Mouse (Mus musculus) midbrain, embryonic 16.5 days (tissue): Measurements from ENCODE around the gene Gm20696. TPM values are rescaled to one million over a fixed set of nuclear protein-coding genes. Genes with fewer than 3 reads are reported as not detected.

Source experiments
- ATAC-seq: fragments of 200-750 bp; cut with Nextera tagmentation; 2 replicates; pipeline ENCODE4 v1.8.0; 2017; ENCODE audit warnings: moderate TSS enrichment
- H3K27ac ChIP-seq: fragments of 300-500 bp; sonication (generic); 2 replicates; pipeline ENCODE4 v1.5.1; 2014; ENCODE audit warnings: mild to moderate bottlenecking, low read length, mixed read lengths
- H3K27me3 ChIP-seq: fragments of 300-500 bp; sonication (generic); 2 replicates; pipeline ENCODE4 v1.6.1; 2014; ENCODE audit warnings: low read depth, low read length, mixed read lengths; ENCODE audit not compliant: control insufficient read depth, insufficient read depth
- H3K36me3 ChIP-seq: fragments of 300-500 bp; sonication (generic); 2 replicates; pipeline ENCODE4 v1.6.1; 2014; ENCODE audit warnings: mild to moderate bottlenecking, low read length, moderate library complexity, mixed read lengths; ENCODE audit not compliant: control insufficient read depth, insufficient read depth
- H3K4me1 ChIP-seq: fragments of 300-500 bp; sonication (generic); 2 replicates; pipeline ENCODE4 v1.6.1; 2014; ENCODE audit warnings: mild to moderate bottlenecking, low read length, mixed read lengths; ENCODE audit not compliant: control insufficient read depth, insufficient read depth
- H3K4me2 ChIP-seq: fragments of 300-500 bp; sonication (generic); 2 replicates; pipeline ENCODE4 v1.6.1; 2014; ENCODE audit warnings: mild to moderate bottlenecking, low read length, mixed read lengths
- H3K4me3 ChIP-seq: fragments of 300-500 bp; sonication (generic); 2 replicates; pipeline ENCODE4 v1.5.1; 2014; ENCODE audit warnings: low read depth, mild to moderate bottlenecking, low read length, moderate library complexity, mixed read lengths
- H3K9ac ChIP-seq: fragments of 300-500 bp; sonication (generic); 2 replicates; pipeline ENCODE4 v1.6.1; 2014; ENCODE audit warnings: low read depth, low read length, mixed read lengths
- H3K9me3 ChIP-seq: fragments of 300-500 bp; sonication (generic); replicated peaks from 2 replicates; pipeline ENCODE4 v1.6.1; 2014; ENCODE audit warnings: mild to moderate bottlenecking, low read length, mixed read lengths; ENCODE audit not compliant: control insufficient read depth, poor library complexity, severe bottlenecking
- WGBS: fragments of 180-500 bp; shearing (Covaris S2); extraction: QIAGEN DNeasy Blood & Tissue Kit; methylation state at CpG from one replicate; pipeline ENCODE4 v1.1.7; 2014; 5-methylcytosine and 5-hydroxymethylcytosine counted together
- polyA plus RNA-seq: library from polyadenylated mRNA; unstranded; fragments of >200 nt; fragmentation: Nextera tagmentation; extraction: Ambion mirVana; gene quantifications from 2 replicates; pipeline ENCODE4 v1.2.1, GENCODE M21; 2015

The Gm20696 gene
- polyA plus RNA-seq, 1 experiment from 2014 or later = 2.4 TPM

- H3K9me3 ChIP-seq = no peaks in the 10 kb centered on the region
- H3K4me2 ChIP-seq = no peak overlapping the region
- H3K4me1 ChIP-seq = peaks cover 7% of the 10 kb centered on the region
- 23% methylated on average over 4 of the region's 4 CpGs for WGBS
- no peaks in the 10 kb centered on the region for H3K36me3 ChIP-seq
- no peak overlapping the region for H3K27ac ChIP-seq
- H3K4me3 ChIP-seq = no peak overlapping the region
- no peak for ATAC-seq
- H3K9ac ChIP-seq = no peak overlapping the region
- 0 out of 2 replicates have a peak, but pooled peaks cover 3% of the 10 kb centered on the region for H3K27me3 ChIP-seq
These were observed 147.5 kb downstream of the Gm20696 start for GRCm38 (mm10) chr6:99519052-99519451.

DNA sequence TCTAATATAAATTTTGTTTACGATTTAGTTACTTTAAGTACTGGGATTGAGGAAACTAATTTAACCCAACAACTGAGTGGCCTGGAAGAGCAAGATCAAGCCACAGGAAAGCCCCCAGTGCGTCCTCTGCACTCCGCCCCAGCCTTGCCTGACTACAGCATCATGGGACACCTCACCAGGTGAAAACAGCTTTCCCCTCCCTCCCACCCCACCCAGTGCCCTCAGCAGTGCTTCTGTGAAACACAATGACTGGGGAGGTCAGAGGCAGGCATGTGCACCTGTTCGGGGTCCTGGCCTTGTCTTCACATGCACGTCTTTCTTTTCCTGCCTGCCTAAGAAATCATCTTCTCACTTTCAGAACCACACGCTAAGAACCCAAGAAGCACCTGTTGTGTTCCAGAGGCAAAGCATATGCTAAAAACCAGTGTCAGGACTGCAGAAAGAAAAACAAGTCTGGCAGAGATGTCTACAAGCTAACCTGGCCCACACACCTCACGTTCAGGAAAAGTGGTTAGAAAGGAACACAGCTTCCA is 150.9 kb downstream of the Gm20696 start:
- Histone ChIP-seq H3K4me1 (peaks cover 4% of the 10 kb centered on the region; the same call in 1 of the 2 replicates), H3K27me3 (0 out of 2 replicates have a peak, but pooled peaks cover 3% of the 10 kb centered on the region), H3K9me3 (no peaks in the 10 kb centered on the region), H3K9ac (no peak overlapping the region), H3K36me3 (no peaks in the 10 kb centered on the region), H3K4me3 (no peak overlapping the region), H3K4me2 (no peak overlapping the region), H3K27ac (no peak overlapping the region)
- ATAC-seq = no peak
- 69% methylated on average over 7 of the region's 7 CpGs for WGBS

GRCm38 (mm10) chr6:99511862-99512261 is 154.7 kb downstream of the Gm20696 start:
- Histone ChIP-seq H3K4me1 (peaks cover 2% of the 10 kb centered on the region; the same call in 1 of the 2 replicates), H3K27ac (no peak overlapping the region), H3K9ac (no peak overlapping the region), H3K9me3 (no peaks in the 10 kb centered on the region), H3K4me3 (no peak overlapping the region), H3K27me3 (0 out of 2 replicates have a peak, but pooled peaks cover 3% of the 10 kb centered on the region), H3K36me3 (no peaks in the 10 kb centered on the region), H3K4me2 (no peak overlapping the region)
- no peak for ATAC-seq
- 59% methylated on average over 6 of the region's 6 CpGs for WGBS

GRCm38 (mm10) chr6:99509189-99509592 is 157.4 kb downstream of the Gm20696 start:
- WGBS = 71% methylated on average over 9 of the region's 9 CpGs
- Histone ChIP-seq H3K9ac (no peak overlapping the region), H3K27ac (no peak overlapping the region), H3K9me3 (no peaks in the 10 kb centered on the region), H3K4me1 (peaks cover 2% of the 10 kb centered on the region; the same call in 1 of the 2 replicates), H3K27me3 (no peaks in the 10 kb centered on the region), H3K36me3 (no peaks in the 10 kb centered on the region; the same call in 1 of the 2 replicates), H3K4me2 (no peak overlapping the region), H3K4me3 (no peak overlapping the region)
- 0 out of 2 replicates have a peak, but pooled peaks have one; percentile 39 for ATAC-seq

GRCm38 (mm10) chr6:99506816-99507215 is 159.8 kb downstream of the Gm20696 start:
- Histone ChIP-seq H3K4me2 (no peak overlapping the region), H3K27ac (no peak overlapping the region), H3K27me3 (no peaks in the 10 kb centered on the region), H3K36me3 (no peaks in the 10 kb centered on the region; the same call in 1 of the 2 replicates), H3K4me1 (peaks cover 2% of the 10 kb centered on the region; the same call in 1 of the 2 replicates), H3K4me3 (no peak overlapping the region), H3K9me3 (no peaks in the 10 kb centered on the region), H3K9ac (no peak overlapping the region)
- WGBS = 88% methylated on average over 6 of the region's 6 CpGs
- ATAC-seq = no peak

DNA sequence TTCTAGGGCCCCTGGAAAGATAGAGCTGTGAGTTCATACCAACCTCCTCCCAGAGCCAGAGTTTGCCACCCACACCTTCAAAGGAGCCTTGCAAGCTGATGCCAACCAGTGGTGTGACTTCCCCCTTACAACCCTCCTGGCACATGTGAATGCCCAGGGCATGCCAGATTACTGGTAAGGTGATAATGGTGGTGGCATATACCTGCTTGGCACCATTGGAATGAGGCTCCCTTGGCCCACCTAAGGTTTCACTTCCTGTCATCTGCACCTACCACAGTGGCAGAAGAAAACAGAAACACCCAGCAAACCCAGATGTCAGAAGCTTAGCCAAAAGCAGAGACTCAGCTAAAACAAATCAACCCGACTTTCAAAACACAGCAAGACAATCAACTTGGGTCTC is 162.9 kb downstream of the Gm20696 start:
- Histone ChIP-seq H3K27me3 (no peaks in the 10 kb centered on the region), H3K4me1 (no peaks in the 10 kb centered on the region), H3K36me3 (no peaks in the 10 kb centered on the region; the same call in 1 of the 2 replicates), H3K4me3 (no peak overlapping the region), H3K4me2 (no peak overlapping the region), H3K9ac (no peak overlapping the region), H3K9me3 (no peaks in the 10 kb centered on the region), H3K27ac (no peak overlapping the region)
- ATAC-seq = no peak
- 95% methylated on average over 1 of the region's 1 CpGs for WGBS

GRCm38 (mm10) chr6:99502727-99503126 is 163.9 kb downstream of the Gm20696 start:
- Histone ChIP-seq H3K4me1 (no peaks in the 10 kb centered on the region), H3K27ac (no peak overlapping the region), H3K36me3 (no peaks in the 10 kb centered on the region; the same call in 1 of the 2 replicates), H3K9ac (no peak overlapping the region), H3K27me3 (no peaks in the 10 kb centered on the region), H3K9me3 (no peaks in the 10 kb centered on the region), H3K4me2 (no peak overlapping the region), H3K4me3 (no peak overlapping the region)
- WGBS = 81% methylated on average over 2 of the region's 2 CpGs
- ATAC-seq = no peak

- no peaks in the 10 kb centered on the region for H3K9me3 ChIP-seq
- no peak for ATAC-seq
- no peak overlapping the region for H3K27ac ChIP-seq
- no peak overlapping the region for H3K4me2 ChIP-seq
- no peaks in the 10 kb centered on the region for H3K27me3 ChIP-seq
- no peaks in the 10 kb centered on the region; the same call in 1 of the 2 replicates for H3K36me3 ChIP-seq
- no peak overlapping the region for H3K4me3 ChIP-seq
- H3K9ac ChIP-seq = no peak overlapping the region
- H3K4me1 ChIP-seq = no peaks in the 10 kb centered on the region
- 87% methylated on average over 6 of the region's 6 CpGs for WGBS
These were observed 164.3 kb downstream of the Gm20696 start for GRCm38 (mm10) chr6:99502314-99502713.

GRCm38 (mm10) chr6:99500570-99501270 is 165.9 kb downstream of the Gm20696 start:
- no peak overlapping the region for H3K9ac ChIP-seq
- H3K4me3 ChIP-seq = no peak overlapping the region
- no peaks in the 10 kb centered on the region for H3K4me1 ChIP-seq
- WGBS = 95% methylated on average over 3 of the region's 3 CpGs
- H3K36me3 ChIP-seq = no peaks in the 10 kb centered on the region; the same call in 1 of the 2 replicates
- H3K4me2 ChIP-seq = no peak overlapping the region
- ATAC-seq = no peak
- no peaks in the 10 kb centered on the region for H3K27me3 ChIP-seq
- no peak overlapping the region for H3K27ac ChIP-seq
- H3K9me3 ChIP-seq = no peaks in the 10 kb centered on the region
